In genomic region chr14:16173292-16173691, GRCm38 (mm10) we compare ENCODE assay signal across 16 mouse cellular contexts.
DNase-seq lines count a peak whose midpoint lies in the region; ATAC-seq lines count a peak whose summit lies in the region.
"Had no signal": no experiment of that assay in that cellular context is flagged by ENCODE, and none has a peak within 500 bp of the region (broad histone marks: within the 10 kb centered on the region; RNA-seq: fewer than 3 reads in every experiment).

No protein-coding gene starts in this region.

- DNase-seq in kidney, adult 11 months = peak; percentile 3
- DNase-seq in kidney, postnatal 4 days = no peak
- DNase-seq in retina, postnatal 1 day = peak; percentile 46
- DNase-seq in thymus, postnatal 25 days = peak; percentile 80
- no peak for DNase-seq in kidney, adult 8-10 months
- DNase-seq in urinary bladder, postnatal 10 days (ENCODE audit: low spot score) = no peak
- DNase-seq: adrenal gland, adult 2 months; cerebellum, adult 11-12 months; kidney, postnatal 25 days; left cerebral cortex, postnatal 4 days had no signal

- H3K36me3 ChIP-seq in kidney, embryonic 15.5 days = no peaks in the 10 kb centered on the region
- H3K36me3 ChIP-seq: embryonic facial prominence, embryonic 13.5 days; G1E; hindbrain, embryonic 13.5 days had no signal

- no peak overlapping the region for H3K27ac ChIP-seq in kidney, embryonic 15.5 days
- H3K27ac ChIP-seq: embryonic facial prominence, embryonic 13.5 days; hindbrain, embryonic 13.5 days; macrophage had no signal

- no peaks in the 10 kb centered on the region for H3K27me3 ChIP-seq in kidney, embryonic 15.5 days
- H3K27me3 ChIP-seq: embryonic facial prominence, embryonic 13.5 days; hindbrain, embryonic 13.5 days had no signal

- no peak overlapping the region for H3K4me2 ChIP-seq in kidney, embryonic 15.5 days
- H3K4me2 ChIP-seq: embryonic facial prominence, embryonic 13.5 days; hindbrain, embryonic 13.5 days had no signal

- 54% methylated on average over 3 of the region's 3 CpGs for WGBS in kidney, embryonic 15.5 days

- peak; percentile 88 for ATAC-seq in activated CD4-positive, CD25-positive, alpha-beta regulatory T cell, adult 4 months
- no peak for ATAC-seq in kidney, embryonic 15.5 days (replicated peaks; ENCODE audit: low FRiP score)

- no peak overlapping the region for H3K4me3 ChIP-seq in kidney, embryonic 15.5 days (replicated peaks)
- H3K4me3 ChIP-seq: embryonic facial prominence, embryonic 13.5 days; hindbrain, embryonic 13.5 days had no signal

- no peak overlapping the region for H3K9ac ChIP-seq in kidney, embryonic 15.5 days
- H3K9ac ChIP-seq: embryonic facial prominence, embryonic 13.5 days; hindbrain, embryonic 13.5 days had no signal

- H3K4me1 ChIP-seq in kidney, embryonic 15.5 days = no peaks in the 10 kb centered on the region
- H3K4me1 ChIP-seq: embryonic facial prominence, embryonic 13.5 days; hindbrain, embryonic 13.5 days had no signal

- no peaks in the 10 kb centered on the region for H3K9me3 ChIP-seq in kidney, embryonic 15.5 days (replicated peaks)
- H3K9me3 ChIP-seq: embryonic facial prominence, embryonic 13.5 days; G1E had no signal

Comparison
In these comparisons a context has a peak if more than half of its experiments do, and no peak if none do; other contexts are left out.
1. DNase-seq: peak in kidney, adult 11 months (single experiment), retina, postnatal 1 day (single experiment) and thymus, postnatal 25 days (single experiment); none in kidney, postnatal 4 days (0 of 2), kidney, adult 8-10 months (0 of 2) and urinary bladder, postnatal 10 days (single experiment).